Mouse (Mus musculus): ENCODE results near the gene Lao1. TPM values are rescaled to one million over a fixed set of nuclear protein-coding genes. Genes with fewer than 3 reads are reported as not detected.

Gene Lao1
- polyA plus RNA-seq (2012; rRNA removed) = not detected in 2 replicates

GRCm38 (mm10) chr4:118961141-118961628, at the start of gene Lao1:
Gene Lao1, plus strand, starts transcription at chr4:118961578.

DNA sequence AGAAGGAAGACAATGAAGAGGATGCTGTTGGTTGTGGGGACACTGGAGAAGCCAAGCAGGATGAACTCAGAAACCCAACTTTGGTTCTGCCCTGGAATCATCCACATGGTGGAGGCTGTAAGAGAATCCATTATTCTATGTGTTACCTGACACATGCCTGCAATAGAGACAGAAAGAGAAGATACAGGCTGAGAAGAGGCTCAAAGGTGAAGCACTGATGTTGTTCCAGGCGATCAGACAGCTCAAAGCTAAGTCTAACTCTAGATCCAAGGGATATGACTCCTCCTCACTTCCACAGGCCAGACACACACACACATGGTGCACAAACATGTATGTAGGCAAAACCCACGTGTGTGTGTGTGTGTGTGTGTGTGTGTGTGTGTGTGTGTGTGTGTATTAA, 44.0 kb upstream of the Lao1 start, which contains the start of gene Olfr1329:
Olfr1329 (minus strand) TSS at position 101 of the 400 bp plus-strand sequence.

GRCm38 (mm10) chr4:118938512-118938911, 22.9 kb upstream of the Lao1 start, which contains the start of gene Olfr1328:
Gene Olfr1328, minus strand, starts transcription at chr4:118938612.

Other genes with a start within 250 kb of the Lao1 start
- not detected in 2 replicates for gene Olfr1340, start 241.4 kb upstream of the Lao1 start, polyA plus RNA-seq (2012; rRNA removed)
- gene Olfr1339, start 229.4 kb upstream of the Lao1 start, polyA plus RNA-seq (2012; rRNA removed) = not detected in 2 replicates
- not detected in 2 replicates for gene Olfr1338, start 202.8 kb upstream of the Lao1 start, polyA plus RNA-seq (2012; rRNA removed)
- gene Olfr1337, start 179.0 kb upstream of the Lao1 start, polyA plus RNA-seq (2012; rRNA removed) = not detected in 2 replicates
- not detected in 2 replicates for gene Olfr1335, start 151.6 kb upstream of the Lao1 start, polyA plus RNA-seq (2012; rRNA removed)
- gene Olfr1333, start 125.3 kb upstream of the Lao1 start, polyA plus RNA-seq (2012; rRNA removed) = not detected in 2 replicates
- gene Olfr1331, start 96.9 kb upstream of the Lao1 start, polyA plus RNA-seq (2012; rRNA removed) = not detected in 2 replicates
- gene Olfr1330, start 73.0 kb upstream of the Lao1 start, polyA plus RNA-seq (2012; rRNA removed) = not detected in 2 replicates
- not detected in 2 replicates for gene Olfr1329, start 44.1 kb upstream of the Lao1 start, polyA plus RNA-seq (2012; rRNA removed)
- not detected in 2 replicates for gene Olfr1328, start 23.0 kb upstream of the Lao1 start, polyA plus RNA-seq (2012; rRNA removed)
- 77.0 and 86.0 TPM in 2 replicates for gene Slc2a1, start 147.1 kb downstream of the Lao1 start, polyA plus RNA-seq (2012; rRNA removed)
- gene Zfp691, start 212.6 kb downstream of the Lao1 start, polyA plus RNA-seq (2012; rRNA removed) = 9.7 and 14.4 TPM in 2 replicates
- gene Ermap, start 228.4 kb downstream of the Lao1 start, polyA plus RNA-seq (2012; rRNA removed) = 19.8 and 21.1 TPM in 2 replicates
- 94.0 and 96.6 TPM in 2 replicates for gene Svbp, start 233.7 kb downstream of the Lao1 start, polyA plus RNA-seq (2012; rRNA removed)

Data from central nervous system, embryonic 11.5 days (tissue).